Mouse (Mus musculus) midbrain, postnatal 0 days (tissue): ENCODE data around the gene Klhl5. TPM values are rescaled to one million over a fixed set of nuclear protein-coding genes. Genes with fewer than 3 reads are reported as not detected.

Experiments
- ATAC-seq: fragments of 200-750 bp; cut with Nextera tagmentation; 2 replicates; pipeline ENCODE4 v1.8.0; 2017; ENCODE audit warnings: moderate number of reproducible peaks, mild to moderate bottlenecking, moderate TSS enrichment, moderate library complexity; ENCODE audit not compliant: low FRiP score
- DNase-seq: peaks from one replicate; pipeline ENCODE4 v3.0.0-alpha.2; 2015; ENCODE audit warnings: low spot score
- H3K27ac ChIP-seq: fragments of 300-500 bp; sonication (generic); 2 replicates; pipeline ENCODE4 v1.5.1; 2014; ENCODE audit warnings: low read depth, mild to moderate bottlenecking, low read length, mixed read lengths
- H3K27me3 ChIP-seq: fragments of 300-500 bp; sonication (generic); 2 replicates; pipeline ENCODE4 v1.6.1; 2014; ENCODE audit warnings: low read length, control low read depth, mixed read lengths; ENCODE audit not compliant: insufficient read depth
- H3K36me3 ChIP-seq: fragments of 300-500 bp; sonication (generic); 2 replicates; pipeline ENCODE4 v1.6.1; 2014; ENCODE audit warnings: low read length, control low read depth, mixed read lengths; ENCODE audit not compliant: insufficient read depth
- H3K4me1 ChIP-seq: fragments of 300-500 bp; sonication (generic); 2 replicates; pipeline ENCODE4 v1.6.1; 2014; ENCODE audit warnings: mild to moderate bottlenecking, control low read depth, antibody characterized with exemption, low read length, mixed read lengths; ENCODE audit not compliant: insufficient read depth
- H3K4me2 ChIP-seq: fragments of 300-500 bp; sonication (generic); 2 replicates; pipeline ENCODE4 v1.6.1; 2014; ENCODE audit warnings: low read depth, mild to moderate bottlenecking, low read length, mixed read lengths; ENCODE audit not compliant: poor library complexity, severe bottlenecking
- H3K4me3 ChIP-seq: fragments of 300-500 bp; sonication (generic); 2 replicates; pipeline ENCODE4 v1.5.1; 2014; ENCODE audit warnings: low read depth, mild to moderate bottlenecking, low read length, moderate library complexity
- H3K9ac ChIP-seq: fragments of 300-500 bp; sonication (generic); replicated peaks from 2 replicates; pipeline ENCODE4 v1.6.1; 2014; ENCODE audit warnings: mild to moderate bottlenecking, low read length, moderate library complexity, mixed read lengths; ENCODE audit not compliant: poor library complexity, severe bottlenecking
- H3K9me3 ChIP-seq: fragments of 300-500 bp; sonication (generic); 2 replicates; pipeline ENCODE4 v1.6.1; 2016; ENCODE audit warnings: low read length, control low read depth
- CTCF ChIP-seq: IDR thresholded peaks from 2 replicates; pipeline ENCODE4 v1.5.1; 2016; ENCODE audit warnings: antibody characterized with exemption, mild to moderate bottlenecking
- WGBS: fragments of 180-500 bp; shearing (Covaris S2); extraction: QIAGEN DNeasy Blood & Tissue Kit; methylation state at CpG from one replicate; pipeline ENCODE4 v1.1.7; 2014; 5-methylcytosine and 5-hydroxymethylcytosine counted together
- polyA plus RNA-seq: library from polyadenylated mRNA; unstranded; fragments of >200 nt; fragmentation: Nextera tagmentation; extraction: Ambion mirVana; gene quantifications from 2 replicates; pipeline ENCODE4 v1.2.1, GENCODE M21; 2015
- total RNA-seq: library from RNA; depleted of rRNA; stranded (reverse); fragments of >200 nt; gene quantifications from 2 replicates; pipeline ENCODE4 v1.2.3, GENCODE M21; 2014

Gene Klhl5
- total and polyA plus RNA-seq, 2 experiments from 2014 or later = 56.6 to 64.4 TPM

DNA sequence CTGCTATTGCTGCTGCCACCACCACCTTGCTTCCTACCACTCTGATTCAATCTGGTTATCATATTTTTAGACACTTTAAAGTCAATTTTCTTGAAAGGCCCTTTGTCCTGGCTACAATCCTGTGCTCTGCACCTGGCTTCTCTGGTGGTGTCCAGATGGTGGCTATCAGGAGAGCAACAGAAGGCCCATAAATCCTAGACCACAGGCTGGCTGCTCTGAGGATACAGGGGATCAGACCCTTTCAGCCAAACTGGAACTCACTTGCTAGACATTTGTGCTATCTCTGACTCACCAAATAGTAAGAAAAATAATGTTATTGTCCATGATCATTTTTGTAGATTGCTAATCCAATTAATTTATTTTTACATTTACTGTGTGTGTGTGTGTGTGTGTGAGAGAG, 13.6 kb upstream of the Klhl5 start:
- ATAC-seq (no peak), DNase-seq (peak; percentile 40)
- Histone ChIP-seq H3K27me3 (no peaks in the 10 kb centered on the region), H3K9me3 (no peaks in the 10 kb centered on the region), H3K4me2 (no peak overlapping the region), H3K27ac (no peak overlapping the region), H3K4me3 (no peak overlapping the region), H3K36me3 (no peaks in the 10 kb centered on the region), H3K9ac (no peak overlapping the region), H3K4me1 (no peaks in the 10 kb centered on the region)
- no peak for TF ChIP-seq CTCF

DNA sequence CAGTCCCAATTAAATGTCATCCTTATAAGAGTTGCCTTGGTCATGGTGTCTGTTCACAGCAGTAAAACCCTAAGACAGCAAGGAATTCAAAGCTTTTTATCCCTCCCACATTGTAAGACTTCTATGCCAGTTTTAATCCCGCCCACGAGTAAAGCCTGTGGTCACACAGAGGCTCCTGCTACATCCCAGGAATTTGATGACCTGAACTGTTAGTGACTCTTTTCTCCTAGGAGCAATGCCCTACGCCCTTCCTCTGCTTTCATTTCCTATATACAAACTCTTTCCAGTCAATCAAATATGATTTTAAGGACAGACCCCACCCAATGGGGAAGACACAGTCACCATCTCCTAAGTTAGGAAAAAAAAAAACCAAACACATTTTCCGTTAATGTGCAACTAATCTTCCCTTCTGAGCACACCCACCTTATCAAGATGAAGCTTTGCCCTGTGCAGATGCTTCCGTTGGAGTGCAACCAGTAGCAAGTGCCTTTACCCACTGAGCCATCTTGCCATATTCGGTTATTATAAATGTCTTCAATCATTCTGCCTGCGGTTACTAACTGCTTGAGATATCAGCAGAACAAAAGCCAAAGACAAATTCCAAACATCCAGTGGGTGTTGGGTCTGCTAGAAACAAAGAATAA, 12.3 kb upstream of the Klhl5 start:
- Histone ChIP-seq H3K4me2 (no peak overlapping the region), H3K4me1 (no peaks in the 10 kb centered on the region), H3K9me3 (no peaks in the 10 kb centered on the region), H3K4me3 (no peak overlapping the region), H3K27me3 (no peaks in the 10 kb centered on the region), H3K36me3 (no peaks in the 10 kb centered on the region), H3K9ac (no peak overlapping the region), H3K27ac (no peak overlapping the region)
- 87% methylated on average over 7 of the region's 7 CpGs for WGBS
- DNase-seq = no peak
- no peak for ATAC-seq
- no peak for TF ChIP-seq CTCF

DNA sequence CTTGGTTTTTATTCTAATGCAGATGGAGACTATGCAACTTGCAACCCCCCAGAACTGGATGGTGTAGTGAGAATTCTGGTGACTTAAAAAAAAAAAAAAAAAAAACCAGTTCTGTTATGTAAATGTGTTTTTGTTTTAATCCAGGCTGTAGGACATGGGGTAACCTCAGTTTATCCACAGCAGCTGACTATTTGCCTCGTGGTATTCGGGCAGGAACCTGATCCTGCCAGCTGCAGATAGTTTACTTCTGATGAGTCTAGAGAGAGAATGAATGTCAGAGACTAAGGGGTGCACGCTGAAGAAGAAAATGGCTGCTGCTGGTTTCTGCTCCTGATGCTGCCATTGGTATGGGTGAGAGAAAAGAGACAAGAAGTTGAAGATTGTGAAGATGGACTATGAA, 11.3 kb upstream of the Klhl5 start:
- TF ChIP-seq CTCF = no peak
- Histone ChIP-seq H3K27me3 (no peaks in the 10 kb centered on the region), H3K9me3 (no peaks in the 10 kb centered on the region), H3K27ac (no peak overlapping the region), H3K4me2 (no peak overlapping the region), H3K4me1 (no peaks in the 10 kb centered on the region), H3K4me3 (no peak overlapping the region), H3K36me3 (no peaks in the 10 kb centered on the region), H3K9ac (no peak overlapping the region)
- DNase-seq (no peak), ATAC-seq (no peak)
- WGBS = 86% methylated on average over 3 of the region's 3 CpGs

DNA sequence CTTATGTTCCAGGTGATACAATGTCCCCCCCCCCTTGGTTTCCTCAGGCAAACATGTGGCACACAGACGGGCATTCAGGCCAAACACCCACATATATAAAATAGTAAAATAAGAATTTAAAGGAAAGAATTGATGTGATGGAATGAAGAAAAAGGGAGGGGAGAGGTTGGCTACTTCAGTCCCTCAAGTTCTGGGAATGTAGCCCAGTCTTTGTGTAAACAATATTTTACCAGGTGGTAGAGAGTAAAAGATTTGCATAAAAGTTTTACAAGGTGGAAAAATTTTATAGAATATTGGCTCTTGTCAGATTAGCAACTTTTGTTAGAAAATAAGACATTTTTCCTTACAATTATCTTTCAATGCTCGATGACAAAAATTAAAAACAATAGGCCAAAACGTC, 10.5 kb upstream of the Klhl5 start:
- peaks cover under 1% of the 10 kb centered on the region; the same call in 1 of the 2 replicates for H3K4me1 ChIP-seq
- H3K4me3 ChIP-seq = no peak overlapping the region
- no peaks in the 10 kb centered on the region for H3K27me3 ChIP-seq
- no peaks in the 10 kb centered on the region for H3K9me3 ChIP-seq
- H3K27ac ChIP-seq = no peak overlapping the region
- H3K9ac ChIP-seq = no peak overlapping the region
- no peaks in the 10 kb centered on the region for H3K36me3 ChIP-seq
- ATAC-seq (no peak), DNase-seq (no peak)
- H3K4me2 ChIP-seq = no peak overlapping the region
- 87% methylated on average over 3 of the region's 3 CpGs for WGBS
- no peak for TF ChIP-seq CTCF

DNA sequence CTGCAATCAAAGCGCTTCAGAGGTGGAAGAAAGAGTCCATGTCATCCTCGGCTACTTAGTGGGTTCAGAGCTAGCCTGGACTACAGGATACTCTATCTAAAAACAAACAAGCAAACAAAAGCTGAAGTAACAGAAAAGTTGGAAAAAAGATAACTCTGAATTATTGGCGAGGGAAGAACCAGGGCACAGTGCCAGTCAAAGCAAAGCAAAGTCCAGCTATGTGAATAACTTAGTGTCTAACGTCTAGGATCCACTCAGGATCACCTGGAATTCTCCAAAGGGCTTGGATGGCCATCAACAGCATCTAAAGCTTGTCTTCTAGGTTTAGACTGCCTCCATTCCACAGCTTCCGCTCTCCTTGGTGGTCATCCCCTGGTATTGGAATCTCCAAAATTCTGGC, 9.9 kb upstream of the Klhl5 start:
- Histone ChIP-seq H3K27me3 (no peaks in the 10 kb centered on the region), H3K9me3 (no peaks in the 10 kb centered on the region), H3K4me2 (no peak overlapping the region), H3K36me3 (no peaks in the 10 kb centered on the region), H3K4me3 (no peak overlapping the region), H3K4me1 (peaks cover 7% of the 10 kb centered on the region; the same call in 1 of the 2 replicates), H3K27ac (no peak overlapping the region), H3K9ac (no peak overlapping the region)
- TF ChIP-seq CTCF = no peak
- WGBS = 88% methylated on average over 5 of the region's 5 CpGs
- no peak for DNase-seq
- ATAC-seq = no peak

DNA sequence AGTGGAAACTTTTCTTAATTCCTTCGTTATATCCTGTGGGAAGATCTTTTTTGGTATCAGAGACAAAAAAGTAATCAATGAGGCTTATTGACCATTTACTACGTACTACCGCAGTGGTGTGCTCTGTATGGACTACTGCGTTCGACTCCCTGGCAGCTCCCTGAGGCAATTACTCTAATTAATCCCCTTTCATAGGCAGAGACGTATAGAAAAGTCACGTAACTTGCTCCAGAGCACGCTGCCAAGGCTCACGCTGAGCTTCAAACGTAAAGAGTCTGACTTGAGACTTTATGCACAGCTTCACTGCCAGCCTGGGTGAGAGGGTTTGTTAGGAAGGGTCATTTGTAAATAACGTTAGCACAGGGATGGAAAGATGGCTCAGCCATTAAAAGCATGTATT, 7.3 kb upstream of the Klhl5 start:
- WGBS = 61% methylated on average over 11 of the region's 11 CpGs
- H3K4me3 ChIP-seq = no peak overlapping the region
- DNase-seq (no peak), ATAC-seq (no peak)
- H3K9me3 ChIP-seq = no peaks in the 10 kb centered on the region
- no peaks in the 10 kb centered on the region for H3K27me3 ChIP-seq
- no peak overlapping the region for H3K9ac ChIP-seq
- H3K27ac ChIP-seq = no peak overlapping the region
- no peaks in the 10 kb centered on the region for H3K36me3 ChIP-seq
- H3K4me1 ChIP-seq = peaks cover 8% of the 10 kb centered on the region; the same call in 1 of the 2 replicates
- no peak for TF ChIP-seq CTCF
- H3K4me2 ChIP-seq = no peak overlapping the region
